Mouse (Mus musculus) cerebellum, adult 18-20 months (tissue): ENCODE data around the gene Cdc20b.

ENCODE experiments used
- DNase-seq, 2 experiments: peaks; one replicate each; pipeline ENCODE4 v3.0.0; 2021

The Cdc20b gene

DNA sequence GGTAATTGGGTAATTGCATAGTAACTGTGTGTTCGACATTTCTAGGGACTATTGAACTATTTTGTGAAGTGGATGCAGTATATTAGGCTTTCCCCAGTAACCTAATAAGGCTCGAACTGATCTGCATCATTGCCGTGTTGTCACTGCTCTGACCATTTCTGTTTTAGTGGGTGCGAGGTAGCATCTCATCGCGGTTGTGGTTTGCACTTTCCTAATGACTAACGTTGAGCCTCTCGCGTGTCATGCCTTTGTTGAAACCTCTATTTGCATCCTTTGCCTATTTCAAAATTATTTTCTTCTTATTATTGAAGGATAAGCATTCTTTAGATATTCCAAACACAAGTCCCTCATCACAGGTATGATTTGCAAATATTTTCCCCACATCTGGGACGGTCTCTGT lies 69.8 kb downstream of the Cdc20b start:
- DNase-seq: no peak

DNA sequence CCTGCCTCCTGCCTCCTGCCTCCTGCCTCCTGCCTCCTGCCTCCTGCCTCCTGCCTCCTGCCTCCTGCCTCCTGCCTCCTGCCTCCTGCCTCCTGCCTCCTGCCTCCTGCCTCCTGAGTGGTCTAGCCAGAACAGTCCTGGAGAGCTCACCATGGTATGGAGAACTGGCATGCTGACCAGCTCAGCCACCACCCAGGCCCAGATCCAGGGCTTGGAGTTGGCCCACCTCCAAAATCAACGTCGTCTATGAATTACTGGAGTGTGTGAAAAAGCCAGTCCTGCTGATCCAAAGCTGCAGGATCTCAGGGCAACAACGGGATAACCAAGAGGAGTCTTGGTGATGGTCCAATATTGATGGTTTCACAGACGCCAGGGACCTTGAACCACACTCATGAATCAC lies 84.1 kb downstream of the Cdc20b start:
- no peak for DNase-seq

DNA sequence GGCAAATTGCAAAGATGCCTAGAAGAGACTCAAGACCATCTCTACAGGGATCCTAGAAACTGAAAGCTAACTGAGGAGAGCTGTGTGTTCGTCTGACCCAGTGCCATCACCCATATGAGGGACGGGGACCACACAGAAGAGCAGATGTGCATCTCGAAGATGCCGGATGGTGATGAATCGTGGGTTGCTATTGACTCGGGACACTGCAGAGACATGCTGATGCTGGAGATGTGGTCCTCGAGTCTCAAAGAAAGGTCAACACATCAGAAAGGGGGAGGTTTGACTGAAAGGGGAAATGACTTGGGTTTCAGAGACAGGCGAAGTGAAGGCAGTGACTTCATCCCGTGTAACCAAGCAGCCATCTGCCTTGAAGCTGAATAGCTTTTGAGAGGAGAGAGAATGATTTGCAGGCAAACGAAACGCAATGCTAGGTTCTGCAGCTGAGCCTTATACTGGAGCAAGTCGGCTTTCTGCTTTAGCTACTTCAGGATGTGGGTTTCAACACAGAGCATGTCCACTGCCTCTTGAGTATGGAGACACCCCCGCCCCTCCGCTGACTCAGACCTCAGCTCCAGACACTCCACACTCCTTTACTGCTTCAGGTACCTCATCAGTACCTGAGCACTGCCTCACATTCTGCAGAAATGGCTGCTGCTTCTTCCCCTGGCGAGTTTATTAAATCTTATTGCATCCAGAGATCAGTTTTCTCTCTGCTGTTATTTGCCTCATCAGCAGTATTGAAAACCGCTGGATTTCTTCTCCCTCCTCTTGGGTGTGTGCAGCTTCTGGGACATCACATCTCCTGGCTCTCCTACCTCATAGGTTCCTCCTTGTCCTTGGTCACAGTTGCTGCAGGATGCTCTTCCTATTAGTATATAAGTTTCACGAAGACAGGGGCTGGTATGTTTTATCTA lies 85.7 kb downstream of the Cdc20b start:
- DNase-seq: no peak

DNA sequence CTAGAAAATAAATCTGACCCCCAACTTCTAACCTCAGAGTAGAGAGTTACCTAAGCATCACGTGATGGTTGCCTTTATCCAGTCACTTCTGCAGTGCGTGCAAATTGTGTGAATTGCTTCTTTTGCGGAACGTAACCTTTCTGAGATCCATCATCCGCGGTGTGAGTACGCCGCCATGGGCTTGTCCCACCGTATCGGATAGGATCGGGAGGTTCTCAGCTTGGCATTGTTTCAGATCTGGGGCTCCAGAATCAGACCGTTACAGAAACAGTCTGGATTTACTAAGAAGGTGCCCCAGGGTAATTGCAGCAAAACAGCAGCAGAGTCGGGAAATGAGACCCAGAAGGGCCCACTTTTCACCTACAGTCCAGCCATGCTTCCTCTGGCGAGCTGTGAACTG lies 86.4 kb downstream of the Cdc20b start:
- no peak for DNase-seq

DNA sequence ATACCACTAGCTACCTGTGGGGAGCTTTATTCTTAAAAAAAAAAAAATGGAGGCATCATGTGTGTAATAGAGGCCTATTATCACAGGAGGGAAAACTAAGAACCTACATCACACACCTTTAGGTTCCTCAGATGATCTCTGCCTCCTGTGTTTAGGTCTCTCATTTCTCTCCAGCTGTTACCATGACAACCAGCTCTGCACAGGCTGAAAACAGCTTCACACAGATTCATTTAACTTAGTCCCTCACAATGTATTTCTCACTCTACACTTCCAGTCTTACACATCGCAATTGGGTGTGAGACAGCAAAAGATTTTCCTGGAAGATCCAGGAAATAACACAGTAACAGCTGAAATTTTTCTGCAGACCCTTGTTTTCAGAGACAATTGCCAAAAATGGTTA lies 95.1 kb downstream of the Cdc20b start:
- no peak for DNase-seq

DNA sequence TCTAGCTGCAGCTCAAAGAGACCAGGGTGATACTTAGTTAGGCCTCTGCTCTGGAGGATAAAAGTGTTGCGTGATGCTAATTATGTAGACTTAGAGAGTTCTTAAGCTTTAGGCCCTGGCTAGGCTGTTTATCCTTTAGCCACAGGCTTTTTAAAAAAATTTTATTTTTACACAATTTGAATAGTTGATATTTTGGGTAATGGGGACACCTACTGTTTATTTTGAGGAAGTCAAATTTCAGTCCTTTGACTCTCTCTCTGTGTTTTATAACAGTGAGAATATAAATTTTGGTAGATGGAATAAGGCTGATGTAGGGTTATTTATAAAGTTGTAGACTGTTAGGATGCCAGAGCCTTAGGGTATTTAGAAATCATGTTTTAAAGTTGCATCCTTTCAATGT lies 104.7 kb downstream of the Cdc20b start:
- DNase-seq: no peak
